Mouse (Mus musculus) intestine, embryonic 16.5 days (tissue): ENCODE measurements around the gene Pramel1. TPM values are rescaled to one million over a fixed set of nuclear protein-coding genes. Genes with fewer than 3 reads are reported as not detected.
A peak's percentile ranks its signal among the peaks of the same experiment; 100 is the strongest.

Source experiments
- ATAC-seq: fragments of 200-750 bp; cut with Nextera tagmentation; 2 replicates; pipeline ENCODE4 v1.8.0; 2017; ENCODE audit warnings: moderate TSS enrichment, moderate library complexity
- H3K27ac ChIP-seq: fragments of 300-500 bp; sonication (generic); 2 replicates; pipeline ENCODE4 v1.5.1; 2014; ENCODE audit warnings: mild to moderate bottlenecking, low read length
- H3K27me3 ChIP-seq: fragments of 300-500 bp; sonication (generic); replicated peaks from 2 replicates; pipeline ENCODE4 v1.6.1; 2014; ENCODE audit warnings: low read length, control low read depth, mixed read lengths; ENCODE audit not compliant: control insufficient read depth, insufficient read depth
- H3K36me3 ChIP-seq: fragments of 300-500 bp; sonication (generic); 2 replicates; pipeline ENCODE4 v1.6.1; 2014; ENCODE audit warnings: low read length, control low read depth; ENCODE audit not compliant: control insufficient read depth, insufficient read depth
- H3K4me1 ChIP-seq: fragments of 300-500 bp; sonication (generic); 2 replicates; pipeline ENCODE4 v1.6.1; 2014; ENCODE audit warnings: low read length, control low read depth, mixed read lengths; ENCODE audit not compliant: control insufficient read depth, insufficient read depth
- H3K4me2 ChIP-seq: fragments of 300-500 bp; sonication (generic); 2 replicates; pipeline ENCODE4 v1.6.1; 2014; ENCODE audit warnings: low read depth, low read length, control low read depth
- H3K4me3 ChIP-seq: fragments of 300-500 bp; sonication (generic); 2 replicates; pipeline ENCODE4 v1.5.1; 2014; ENCODE audit warnings: mild to moderate bottlenecking, low read length
- H3K9ac ChIP-seq: fragments of 300-500 bp; sonication (generic); 2 replicates; pipeline ENCODE4 v1.6.1; 2014; ENCODE audit warnings: low read depth, low read length
- H3K9me3 ChIP-seq: fragments of 300-500 bp; sonication (generic); 2 replicates; pipeline ENCODE4 v1.6.1; 2016; ENCODE audit warnings: low read length, control low read depth; ENCODE audit not compliant: control insufficient read depth
- WGBS: fragments of 180-500 bp; shearing (Covaris S2); extraction: QIAGEN DNeasy Blood & Tissue Kit; methylation state at CpG from one replicate; pipeline ENCODE4 v1.1.7; 2014; 5-methylcytosine and 5-hydroxymethylcytosine counted together
- polyA plus RNA-seq: library from polyadenylated mRNA; unstranded; fragments of >200 nt; fragmentation: Nextera tagmentation; extraction: Ambion mirVana; gene quantifications from 2 replicates; pipeline ENCODE4 v1.2.1, GENCODE M21; 2015

Pramel1 gene
- polyA plus RNA-seq, 1 experiment from 2014 or later, result not detected

GRCm38 (mm10) chr4:143379931-143380715 is 14.1 kb upstream of the Pramel1 start:
- 0 out of 2 replicates have a peak, but pooled peaks have one; percentile 26 for ATAC-seq
- no peaks in the 10 kb centered on the region for H3K36me3 ChIP-seq
- H3K4me2 ChIP-seq, result no peak overlapping the region
- H3K27me3 ChIP-seq, result 0 out of 2 replicates have a peak, but pooled peaks cover 2% of the 10 kb centered on the region
- no peaks in the 10 kb centered on the region for H3K9me3 ChIP-seq
- 21% methylated on average over 15 of the region's 15 CpGs for WGBS
- no peak overlapping the region for H3K27ac ChIP-seq
- H3K4me1 ChIP-seq, result no peaks in the 10 kb centered on the region
- H3K4me3 ChIP-seq, result no peak overlapping the region
- H3K9ac ChIP-seq, result peak overlapping the region; percentile 35; the same call in 1 of the 2 replicates

- H3K27ac ChIP-seq, result no peak overlapping the region
- H3K4me3 ChIP-seq, result no peak overlapping the region
- no peak overlapping the region for H3K4me2 ChIP-seq
- no peak overlapping the region for H3K9ac ChIP-seq
- no peaks in the 10 kb centered on the region for H3K4me1 ChIP-seq
- 0 out of 2 replicates have a peak, but pooled peaks cover 2% of the 10 kb centered on the region for H3K27me3 ChIP-seq
- ATAC-seq, result no peak
- no peaks in the 10 kb centered on the region for H3K36me3 ChIP-seq
- no peaks in the 10 kb centered on the region for H3K9me3 ChIP-seq
- 2% methylated on average over 5 of the region's 5 CpGs for WGBS
These were observed 13.6 kb upstream of the Pramel1 start for GRCm38 (mm10) chr4:143380716-143381004.

GRCm38 (mm10) chr4:143382163-143382562 is 12.1 kb upstream of the Pramel1 start:
- H3K9me3 ChIP-seq, result no peaks in the 10 kb centered on the region
- no peak overlapping the region for H3K27ac ChIP-seq
- no peak for ATAC-seq
- no peaks in the 10 kb centered on the region for H3K4me1 ChIP-seq
- H3K27me3 ChIP-seq, result 0 out of 2 replicates have a peak, but pooled peaks cover 2% of the 10 kb centered on the region
- no peak overlapping the region for H3K4me2 ChIP-seq
- no peak overlapping the region for H3K4me3 ChIP-seq
- H3K9ac ChIP-seq, result no peak overlapping the region
- no peaks in the 10 kb centered on the region for H3K36me3 ChIP-seq
- WGBS, result 76% methylated on average over 3 of the region's 3 CpGs

GRCm38 (mm10) chr4:143383646-143384045 is 10.6 kb upstream of the Pramel1 start:
- no peaks in the 10 kb centered on the region for H3K4me1 ChIP-seq
- H3K4me3 ChIP-seq, result no peak overlapping the region
- H3K9ac ChIP-seq, result no peak overlapping the region
- no peak overlapping the region for H3K4me2 ChIP-seq
- no peaks in the 10 kb centered on the region for H3K36me3 ChIP-seq
- 46% methylated on average over 4 of the region's 4 CpGs for WGBS
- H3K27ac ChIP-seq, result no peak overlapping the region
- no peaks in the 10 kb centered on the region for H3K9me3 ChIP-seq
- no peak for ATAC-seq
- H3K27me3 ChIP-seq, result 0 out of 2 replicates have a peak, but pooled peaks cover 2% of the 10 kb centered on the region

GRCm38 (mm10) chr4:143388955-143389702 is 5.1 kb upstream of the Pramel1 start:
- Histone ChIP-seq H3K4me2 (peak overlapping the region; percentile 57), H3K9ac (peak overlapping the region; percentile 67), H3K27me3 (no peaks in the 10 kb centered on the region), H3K4me3 (peak overlapping the region; percentile 45), H3K27ac (no peak overlapping the region), H3K9me3 (no peaks in the 10 kb centered on the region; the same call in 1 of the 2 replicates), H3K36me3 (no peaks in the 10 kb centered on the region), H3K4me1 (no peaks in the 10 kb centered on the region)
- ATAC-seq, result peak; percentile 91
- 9% methylated on average over 39 of the region's 43 CpGs for WGBS

- Histone ChIP-seq H3K4me2 (peak overlapping the region; percentile 52), H3K9ac (peak overlapping the region; percentile 57; the same call in 1 of the 2 replicates), H3K36me3 (peaks cover 9% of the 10 kb centered on the region; the same call in 1 of the 2 replicates), H3K27ac (no peak overlapping the region), H3K4me3 (peak overlapping the region; percentile 60), H3K9me3 (no peaks in the 10 kb centered on the region), H3K27me3 (no peaks in the 10 kb centered on the region), H3K4me1 (peaks cover 3% of the 10 kb centered on the region; the same call in 1 of the 2 replicates)
- ATAC-seq, result 0 out of 2 replicates have a peak, but pooled peaks have one; percentile 17
- 75% methylated on average over 5 of the region's 5 CpGs for WGBS
These were observed 17.5 kb downstream of the Pramel1 start for GRCm38 (mm10) chr4:143411566-143412218.

GRCm38 (mm10) chr4:143412219-143413092 is 18.2 kb downstream of the Pramel1 start, which contains the start of gene Pramef8:
Pramef8 (plus strand) TSS chr4:143412426.
- peaks cover 14% of the 10 kb centered on the region for H3K36me3 ChIP-seq
- H3K4me2 ChIP-seq, result peak within 1 kb of the TSS; percentile 52
- WGBS, result under 1% methylated on average over 50 of the region's 50 CpGs
- peak within 1 kb of the TSS; percentile 77 for H3K27ac ChIP-seq
- ATAC-seq, result peak; percentile 98
- no peaks in the 10 kb centered on the region for H3K9me3 ChIP-seq
- peaks cover 3% of the 10 kb centered on the region; the same call in 1 of the 2 replicates for H3K4me1 ChIP-seq
- H3K4me3 ChIP-seq, result peak within 1 kb of the TSS; percentile 60
- H3K27me3 ChIP-seq, result no peaks in the 10 kb centered on the region
- H3K9ac ChIP-seq, result peak within 1 kb of the TSS; percentile 57

- H3K9ac ChIP-seq, result no peak overlapping the region
- 93% methylated on average over 1 of the region's 1 CpGs for WGBS
- H3K27me3 ChIP-seq, result no peaks in the 10 kb centered on the region
- peaks cover 23% of the 10 kb centered on the region for H3K36me3 ChIP-seq
- H3K9me3 ChIP-seq, result no peaks in the 10 kb centered on the region
- no peak overlapping the region for H3K4me2 ChIP-seq
- H3K4me3 ChIP-seq, result no peak overlapping the region
- H3K4me1 ChIP-seq, result peaks cover 3% of the 10 kb centered on the region; the same call in 1 of the 2 replicates
- ATAC-seq, result no peak
- H3K27ac ChIP-seq, result no peak overlapping the region
These were observed 19.4 kb downstream of the Pramel1 start for GRCm38 (mm10) chr4:143413621-143414020.
